Mouse (Mus musculus): Measurements from ENCODE around the gene Dhx57.
"Not testable (repeated sequence)": the region's sequence is repeated elsewhere in the genome, so short reads cannot be mapped to it uniquely, and the experiment has no call there.

DNA sequence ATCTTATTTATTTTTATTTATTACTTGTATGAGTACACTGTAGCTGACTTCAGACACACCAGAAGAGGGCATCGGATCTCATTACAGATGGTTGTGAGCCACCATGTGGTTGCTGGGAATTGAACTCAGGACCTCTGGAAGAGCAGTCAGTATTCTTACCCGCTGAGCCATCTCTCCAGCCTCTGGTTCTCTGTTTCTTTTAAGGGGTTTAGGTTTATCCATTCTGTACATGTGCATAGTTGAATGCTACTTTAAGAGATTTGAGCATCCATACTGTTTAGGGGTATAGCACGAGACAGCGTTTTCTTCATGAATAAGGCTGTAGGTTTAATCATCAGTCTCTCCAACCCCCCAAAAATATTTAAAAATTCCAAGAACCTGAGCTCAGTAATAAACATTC is 76.3 kb downstream of the Dhx57 start:
- not testable (repeated sequence) for TF ChIP-seq MAX (IDR thresholded peaks at IDR 0.05; ENCODE audit: low read length); GABPA (IDR thresholded peaks at IDR 0.05; ENCODE audit: low read depth, low read length); EP300 (IDR thresholded peaks at IDR 0.05; ENCODE audit: low read depth in 1 of 2, low read length in 2 of 2); POLR2A (IDR thresholded peaks at IDR 0.05; ENCODE audit: control insufficient read depth in 1 of 2, insufficient read depth in 1 of 2, low read depth in 1 of 2, low read length in 2 of 2, poor library complexity in 1 of 2); CTCF (IDR thresholded peaks at IDR 0.05 in 2 of 3, conservative IDR thresholded peaks at IDR 0.05 in 1 of 3; ENCODE audit: control insufficient read depth in 1 of 3, insufficient read depth in 1 of 3, low read depth in 2 of 3, low read length in 3 of 3, poor library complexity in 1 of 3, severe bottlenecking in 1 of 3); ZKSCAN1 (IDR thresholded peaks at IDR 0.05; ENCODE audit: low read depth, low read length)
